Mouse (Mus musculus): ENCODE data around the gene Sele. TPM values are rescaled to one million over a fixed set of nuclear protein-coding genes. Genes with fewer than 3 reads are reported as not detected.
"Not testable (repeated sequence)": the region's sequence is repeated elsewhere in the genome, so short reads cannot be mapped to it uniquely, and the experiment has no call there.

Gene Sele
- polyA plus RNA-seq (2012; rRNA removed): 0.09 and 0.13 TPM in 2 replicates

GRCm38 (mm10) chr1:164047934-164048333 lies at the start of gene Sele:
Sele (plus strand) TSS chr1:164048234.
- 72% methylated on average over 5 of the region's 5 CpGs for WGBS
- no peak for TF ChIP-seq POLR2A (IDR thresholded peaks at IDR 0.05; ENCODE audit: low read depth, low read length)
- Histone ChIP-seq H3K27ac (ENCODE audit: insufficient read depth, low read length) (no peak within 1 kb of the TSS), H3K4me3 (ENCODE audit: extremely low read depth, insufficient read depth, insufficient read length) (no peak within 1 kb of the TSS), H3K4me1 (ENCODE audit: control insufficient read depth, insufficient read depth, insufficient read length) (no peaks in the 10 kb centered on the region), H3K27me3 (ENCODE audit: control insufficient read depth, insufficient read depth, low read length) (no peaks in the 10 kb centered on the region), H3K36me3 (ENCODE audit: control insufficient read depth, insufficient read depth, low read length) (no peaks in the 10 kb centered on the region)
- DNase-seq (ENCODE audit: low read depth in 1 of 2, low spot score in 2 of 2): no peak

- no peak overlapping the region for H3K4me3 ChIP-seq (ENCODE audit: extremely low read depth, insufficient read depth, insufficient read length)
These were observed 46.1 kb upstream of the Sele start for GRCm38 (mm10) chr1:164001831-164002452.

GRCm38 (mm10) chr1:164004311-164004710 lies 43.7 kb upstream of the Sele start:
- Histone ChIP-seq H3K36me3 (ENCODE audit: control insufficient read depth, insufficient read depth, low read length) (no peaks in the 10 kb centered on the region), H3K4me1 (ENCODE audit: control insufficient read depth, insufficient read depth, insufficient read length) (no peaks in the 10 kb centered on the region), H3K4me3 (ENCODE audit: extremely low read depth, insufficient read depth, insufficient read length) (no peak overlapping the region), H3K27ac (ENCODE audit: insufficient read depth, low read length) (no peak overlapping the region), H3K27me3 (ENCODE audit: control insufficient read depth, insufficient read depth, low read length) (no peaks in the 10 kb centered on the region)
- TF ChIP-seq POLR2A (IDR thresholded peaks at IDR 0.05; ENCODE audit: low read depth, low read length) (no peak), CTCF (IDR thresholded peaks at IDR 0.05; ENCODE audit: extremely low read depth, insufficient read depth, insufficient read length, insufficient replicate concordance) (no peak)
- no peak for DNase-seq (ENCODE audit: low read depth in 1 of 2, low spot score in 2 of 2)
- 87% methylated on average over 3 of the region's 3 CpGs for WGBS

More at GRCm38 (mm10) chr1:164001831-164002452, 46.1 kb upstream of the Sele start:
- Histone ChIP-seq H3K27ac (ENCODE audit: insufficient read depth, low read length) (no peak overlapping the region), H3K4me1 (ENCODE audit: control insufficient read depth, insufficient read depth, insufficient read length) (no peaks in the 10 kb centered on the region), H3K36me3 (ENCODE audit: control insufficient read depth, insufficient read depth, low read length) (no peaks in the 10 kb centered on the region), H3K27me3 (ENCODE audit: control insufficient read depth, insufficient read depth, low read length) (no peaks in the 10 kb centered on the region)
- WGBS: 81% methylated on average over 6 of the region's 6 CpGs
- no peak for TF ChIP-seq POLR2A (IDR thresholded peaks at IDR 0.05; ENCODE audit: low read depth, low read length)
- TF ChIP-seq CTCF (IDR thresholded peaks at IDR 0.05; ENCODE audit: extremely low read depth, insufficient read depth, insufficient read length, insufficient replicate concordance): no peak
- no peak for DNase-seq (ENCODE audit: low read depth in 1 of 2, low spot score in 2 of 2)

- TF ChIP-seq POLR2A (IDR thresholded peaks at IDR 0.05; ENCODE audit: low read depth, low read length) (no peak), CTCF (IDR thresholded peaks at IDR 0.05; ENCODE audit: extremely low read depth, insufficient read depth, insufficient read length, insufficient replicate concordance) (peak; percentile 27; the same call in 1 of the 2 replicates)
- no peak overlapping the region for H3K27ac ChIP-seq (ENCODE audit: insufficient read depth, low read length)
- H3K4me1 ChIP-seq (ENCODE audit: control insufficient read depth, insufficient read depth, insufficient read length): no peaks in the 10 kb centered on the region
- peak; percentile 22 to 42 for DNase-seq (ENCODE audit: low read depth in 1 of 2, low spot score in 2 of 2)
- H3K36me3 ChIP-seq (ENCODE audit: control insufficient read depth, insufficient read depth, low read length): no peaks in the 10 kb centered on the region
- no peak overlapping the region for H3K4me3 ChIP-seq (ENCODE audit: extremely low read depth, insufficient read depth, insufficient read length)
- H3K27me3 ChIP-seq (ENCODE audit: control insufficient read depth, insufficient read depth, low read length): no peaks in the 10 kb centered on the region
- 38% methylated on average over 2 of the region's 2 CpGs for WGBS
These were observed 38.8 kb upstream of the Sele start for GRCm38 (mm10) chr1:164009235-164009634.

GRCm38 (mm10) chr1:164014616-164015015 lies 33.4 kb upstream of the Sele start:
- no peaks in the 10 kb centered on the region for H3K36me3 ChIP-seq (ENCODE audit: control insufficient read depth, insufficient read depth, low read length)
- H3K4me1 ChIP-seq (ENCODE audit: control insufficient read depth, insufficient read depth, insufficient read length): peaks cover 4% of the 10 kb centered on the region; the same call in 1 of the 2 replicates
- no peak for TF ChIP-seq POLR2A (IDR thresholded peaks at IDR 0.05; ENCODE audit: low read depth, low read length)
- TF ChIP-seq CTCF (IDR thresholded peaks at IDR 0.05; ENCODE audit: extremely low read depth, insufficient read depth, insufficient read length, insufficient replicate concordance): no peak
- WGBS: 3% methylated on average over 1 of the region's 1 CpGs
- no peaks in the 10 kb centered on the region for H3K27me3 ChIP-seq (ENCODE audit: control insufficient read depth, insufficient read depth, low read length)
- H3K4me3 ChIP-seq (ENCODE audit: extremely low read depth, insufficient read depth, insufficient read length): no peak overlapping the region
- DNase-seq (ENCODE audit: low read depth in 1 of 2, low spot score in 2 of 2): no peak
- no peak overlapping the region for H3K27ac ChIP-seq (ENCODE audit: insufficient read depth, low read length)

- no peak for DNase-seq (ENCODE audit: low read depth in 1 of 2, low spot score in 2 of 2)
These were observed 29.7 kb upstream of the Sele start for GRCm38 (mm10) chr1:164018221-164018896.

GRCm38 (mm10) chr1:164019789-164020188 lies 28.2 kb upstream of the Sele start:
- H3K27ac ChIP-seq (ENCODE audit: insufficient read depth, low read length): no peak overlapping the region
- TF ChIP-seq CTCF (IDR thresholded peaks at IDR 0.05; ENCODE audit: extremely low read depth, insufficient read depth, insufficient read length, insufficient replicate concordance) (no peak), POLR2A (IDR thresholded peaks at IDR 0.05; ENCODE audit: low read depth, low read length) (no peak)
- H3K4me3 ChIP-seq (ENCODE audit: extremely low read depth, insufficient read depth, insufficient read length): no peak overlapping the region
- no peak for DNase-seq (ENCODE audit: low read depth in 1 of 2, low spot score in 2 of 2)
- H3K36me3 ChIP-seq (ENCODE audit: control insufficient read depth, insufficient read depth, low read length): no peaks in the 10 kb centered on the region
- H3K27me3 ChIP-seq (ENCODE audit: control insufficient read depth, insufficient read depth, low read length): no peaks in the 10 kb centered on the region
- no peaks in the 10 kb centered on the region for H3K4me1 ChIP-seq (ENCODE audit: control insufficient read depth, insufficient read depth, insufficient read length)
- 82% methylated on average over 6 of the region's 6 CpGs for WGBS

More at GRCm38 (mm10) chr1:164018221-164018896, 29.7 kb upstream of the Sele start:
- no peak for TF ChIP-seq CTCF (IDR thresholded peaks at IDR 0.05; ENCODE audit: extremely low read depth, insufficient read depth, insufficient read length, insufficient replicate concordance)
- no peak for TF ChIP-seq POLR2A (IDR thresholded peaks at IDR 0.05; ENCODE audit: low read depth, low read length)
- H3K36me3 ChIP-seq (ENCODE audit: control insufficient read depth, insufficient read depth, low read length): no peaks in the 10 kb centered on the region
- H3K27me3 ChIP-seq (ENCODE audit: control insufficient read depth, insufficient read depth, low read length): no peaks in the 10 kb centered on the region
- WGBS: 87% methylated on average over 16 of the region's 16 CpGs
- H3K27ac ChIP-seq (ENCODE audit: insufficient read depth, low read length): no peak overlapping the region
- peaks cover 4% of the 10 kb centered on the region; the same call in 1 of the 2 replicates for H3K4me1 ChIP-seq (ENCODE audit: control insufficient read depth, insufficient read depth, insufficient read length)
- no peak overlapping the region for H3K4me3 ChIP-seq (ENCODE audit: extremely low read depth, insufficient read depth, insufficient read length)

GRCm38 (mm10) chr1:164020746-164021145 lies 27.3 kb upstream of the Sele start:
- H3K27me3 ChIP-seq (ENCODE audit: control insufficient read depth, insufficient read depth, low read length); H3K4me1 ChIP-seq (ENCODE audit: control insufficient read depth, insufficient read depth, insufficient read length); H3K27ac ChIP-seq (ENCODE audit: insufficient read depth, low read length); H3K36me3 ChIP-seq (ENCODE audit: control insufficient read depth, insufficient read depth, low read length); H3K4me3 ChIP-seq (ENCODE audit: extremely low read depth, insufficient read depth, insufficient read length); DNase-seq (ENCODE audit: low read depth in 1 of 2, low spot score in 2 of 2): not testable (repeated sequence)
- WGBS: 95% methylated on average over 3 of the region's 3 CpGs

GRCm38 (mm10) chr1:164022106-164022505 lies 25.9 kb upstream of the Sele start:
- not testable (repeated sequence) for H3K27ac ChIP-seq (ENCODE audit: insufficient read depth, low read length); DNase-seq (ENCODE audit: low read depth in 1 of 2, low spot score in 2 of 2); H3K36me3 ChIP-seq (ENCODE audit: control insufficient read depth, insufficient read depth, low read length); H3K4me1 ChIP-seq (ENCODE audit: control insufficient read depth, insufficient read depth, insufficient read length); H3K27me3 ChIP-seq (ENCODE audit: control insufficient read depth, insufficient read depth, low read length); H3K4me3 ChIP-seq (ENCODE audit: extremely low read depth, insufficient read depth, insufficient read length)
- 86% methylated on average over 5 of the region's 5 CpGs for WGBS

Measured in spleen, adult 2 months (tissue).